Mouse (Mus musculus) heart, adult 2 months (tissue): ENCODE measurements around the gene Ms4a8a.

ENCODE experiments used
- CTCF ChIP-seq: fragments of 200-600 bp; IDR thresholded peaks from 2 replicates; pipeline ENCODE4 v1.8.1; 2022; ENCODE audit warnings: antibody characterized with exemption, mild to moderate bottlenecking, moderate library complexity
- EP300 ChIP-seq: fragments of 200-500 bp; IDR thresholded peaks from 2 replicates; pipeline ENCODE4 v1.6.1; 2011; ENCODE audit warnings: low read depth, low read length, control low read depth; ENCODE audit not compliant: insufficient read depth
- POLR2A ChIP-seq: fragments of 200-500 bp; IDR thresholded peaks from 2 replicates; pipeline ENCODE4 v1.6.1; 2011; ENCODE audit warnings: mild to moderate bottlenecking, low read depth, low read length, control low read depth; ENCODE audit not compliant: insufficient read depth

DNA sequence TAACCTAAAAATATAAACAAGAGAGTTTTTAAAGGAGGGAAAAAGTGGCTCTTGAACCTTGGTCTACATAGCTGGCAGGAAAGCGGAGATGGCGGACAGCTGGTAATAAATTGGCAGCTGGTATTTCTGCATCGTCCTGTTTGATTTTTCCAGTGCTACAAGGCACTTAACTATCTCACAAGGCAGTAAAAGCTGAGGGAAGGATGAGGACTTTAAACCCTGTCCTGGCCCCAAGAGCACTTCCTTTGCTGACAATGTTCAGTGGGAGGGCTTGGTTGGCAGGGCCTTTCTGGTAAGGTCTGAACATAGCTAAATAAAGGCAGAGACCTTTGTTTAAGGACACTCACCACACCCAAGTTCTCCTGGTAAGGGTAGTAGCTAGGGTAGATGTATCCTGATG lies 10.5 kb downstream of the Ms4a8a start:
- TF ChIP-seq CTCF = no peak
- no peak for TF ChIP-seq EP300
- TF ChIP-seq POLR2A = no peak
